Mouse (Mus musculus): Measurements from ENCODE around the gene Lrrc28.

Gene Lrrc28

GRCm38 (mm10) chr7:67593902-67594301 lies 51.2 kb downstream of the Lrrc28 start:
- DNase-seq (ENCODE audit: low read depth), result no peak

DNA sequence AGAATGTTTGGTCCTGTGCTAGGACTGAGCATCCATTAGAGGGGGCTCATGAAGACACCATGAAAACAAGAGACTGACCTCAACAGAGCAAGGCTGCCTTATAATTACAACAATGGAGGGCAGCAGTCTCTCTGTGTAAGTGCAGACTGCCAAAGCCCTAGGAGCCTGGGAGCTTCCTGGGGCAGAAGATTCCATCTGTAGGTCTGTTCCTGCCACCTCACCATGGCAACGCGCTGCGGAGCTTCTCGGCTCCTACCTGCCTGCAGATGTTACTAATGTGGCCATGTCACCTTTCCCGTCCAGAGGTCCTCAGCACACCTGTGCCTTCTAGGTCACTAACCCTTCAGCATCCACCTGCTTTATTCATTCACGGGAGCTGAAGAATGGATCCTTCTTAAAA lies 52.4 kb downstream of the Lrrc28 start:
- DNase-seq (ENCODE audit: low read depth), result no peak

GRCm38 (mm10) chr7:67588743-67589142 lies 56.3 kb downstream of the Lrrc28 start:
- no peak for DNase-seq (ENCODE audit: low read depth)

DNA sequence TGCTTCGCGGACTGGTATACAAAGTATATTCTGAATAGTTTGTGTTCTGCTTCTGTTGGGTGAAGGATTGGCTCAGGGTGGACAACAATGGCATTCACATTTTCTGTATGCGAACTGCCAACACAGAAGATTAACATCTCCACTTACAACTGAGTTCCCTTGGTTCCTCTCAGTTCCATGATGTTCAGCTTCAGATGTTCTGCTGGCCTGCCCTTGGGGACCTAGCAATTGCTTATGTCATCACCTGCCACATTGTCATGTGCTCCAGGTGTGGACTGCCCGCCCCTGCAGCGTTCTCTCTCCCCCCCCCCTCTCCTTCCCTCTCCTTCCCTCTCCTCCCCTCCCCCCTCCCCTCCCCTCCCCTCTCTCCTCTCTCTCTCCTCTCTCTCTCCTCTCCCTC lies 58.6 kb downstream of the Lrrc28 start:
- no peak for DNase-seq (ENCODE audit: low read depth)

DNA sequence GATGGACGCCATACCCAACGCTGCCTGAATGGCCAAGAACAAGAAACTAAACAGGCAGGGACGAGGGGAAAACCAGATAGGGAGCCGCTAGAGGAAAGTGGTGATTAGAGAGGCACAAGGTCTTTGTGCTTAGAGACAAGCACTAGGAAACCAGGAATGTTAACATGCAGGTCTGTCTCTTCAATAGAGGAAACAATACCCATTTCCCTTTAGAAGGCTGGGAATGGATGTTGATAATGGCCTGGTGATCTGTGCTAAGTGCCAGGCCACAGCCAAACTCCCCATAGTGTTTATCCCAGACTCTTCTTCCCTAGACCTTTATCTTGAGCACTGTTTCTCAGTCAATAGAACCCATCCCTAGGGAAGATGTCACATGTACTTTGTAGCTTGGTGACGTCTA lies 61.2 kb downstream of the Lrrc28 start:
- DNase-seq (ENCODE audit: low read depth), result no peak

DNA sequence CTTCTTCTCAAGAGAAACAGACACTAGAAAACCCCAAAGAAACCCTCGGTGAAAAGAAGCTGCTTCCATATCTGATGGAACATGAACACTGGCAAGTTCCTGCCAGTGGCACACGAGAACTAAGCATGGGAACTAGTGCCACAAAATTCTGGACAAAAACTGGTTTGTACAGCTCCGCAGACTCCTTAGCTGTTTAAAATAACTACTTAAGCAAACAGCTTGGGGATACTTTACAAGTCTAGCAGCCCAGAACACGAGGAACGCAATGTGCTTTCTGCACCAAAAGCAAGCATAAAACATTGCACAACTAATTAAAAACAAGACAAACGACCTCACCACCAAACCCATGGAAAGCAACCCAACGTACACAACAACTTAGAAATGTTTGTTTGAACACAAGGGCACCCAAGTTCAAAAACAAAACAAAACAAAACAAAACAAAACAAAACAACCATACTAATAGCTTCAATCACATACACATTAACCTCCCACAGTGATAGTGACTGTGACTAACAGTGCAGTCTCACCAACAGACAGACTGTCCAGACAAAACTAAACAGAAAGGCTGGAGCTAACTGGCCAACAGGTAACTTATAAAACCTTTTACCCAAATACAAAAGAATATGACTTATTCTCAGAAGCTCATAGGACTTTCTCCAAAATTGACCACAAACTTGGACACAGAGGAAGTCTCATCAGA lies 66.1 kb downstream of the Lrrc28 start:
- DNase-seq (ENCODE audit: low read depth), result no peak

- DNase-seq (ENCODE audit: low read depth), result no peak
Observed at GRCm38 (mm10) chr7:67578044-67578443, 67.0 kb downstream of the Lrrc28 start.

GRCm38 (mm10) chr7:67566510-67567237 lies 78.4 kb downstream of the Lrrc28 start:
- DNase-seq (ENCODE audit: low read depth), result no peak

GRCm38 (mm10) chr7:67565132-67565531 lies 79.9 kb downstream of the Lrrc28 start:
- DNase-seq (ENCODE audit: low read depth), result no peak

DNA sequence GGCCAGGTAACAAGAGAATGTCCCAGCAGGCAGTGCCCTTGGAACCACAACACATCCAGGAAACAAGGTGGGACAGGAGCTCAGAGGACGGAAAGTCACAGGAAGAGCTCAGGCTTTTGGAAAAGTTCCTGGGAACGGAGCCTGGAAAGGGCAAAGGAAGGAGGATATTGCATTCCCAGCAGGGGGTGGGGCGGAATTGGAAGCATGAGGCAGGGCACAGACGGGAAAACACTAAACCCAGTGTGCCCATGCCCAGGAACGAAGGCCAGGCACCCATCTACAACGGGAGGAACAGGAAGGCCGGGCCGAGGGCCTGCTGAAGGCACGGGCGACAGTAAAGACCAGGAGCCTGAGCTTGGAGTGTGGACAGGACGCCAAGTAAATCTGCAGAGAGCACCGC lies 82.9 kb downstream of the Lrrc28 start:
- no peak for DNase-seq (ENCODE audit: low read depth)

DNA sequence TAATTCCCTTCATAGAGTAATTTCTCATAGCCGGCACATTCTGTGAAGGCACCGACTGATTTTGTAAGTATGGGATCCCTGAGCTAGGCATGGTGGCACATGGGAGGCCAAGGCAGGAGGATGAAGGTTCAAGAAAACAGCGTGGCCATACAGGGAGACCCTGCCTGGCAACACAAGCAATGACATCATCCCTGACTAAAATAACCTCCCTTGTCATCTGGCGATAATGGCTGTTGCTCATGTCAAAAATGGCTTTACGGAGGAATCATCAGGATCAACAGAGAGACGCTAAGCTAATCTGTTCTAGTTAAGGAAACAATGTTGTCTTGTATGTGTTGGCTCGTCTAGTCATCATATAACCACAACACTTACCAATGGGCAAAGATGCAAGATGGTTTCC lies 85.6 kb downstream of the Lrrc28 start:
- no peak for DNase-seq (ENCODE audit: low read depth)

- no peak for DNase-seq (ENCODE audit: low read depth)
Observed at GRCm38 (mm10) chr7:67558230-67558629, 86.8 kb downstream of the Lrrc28 start.

DNA sequence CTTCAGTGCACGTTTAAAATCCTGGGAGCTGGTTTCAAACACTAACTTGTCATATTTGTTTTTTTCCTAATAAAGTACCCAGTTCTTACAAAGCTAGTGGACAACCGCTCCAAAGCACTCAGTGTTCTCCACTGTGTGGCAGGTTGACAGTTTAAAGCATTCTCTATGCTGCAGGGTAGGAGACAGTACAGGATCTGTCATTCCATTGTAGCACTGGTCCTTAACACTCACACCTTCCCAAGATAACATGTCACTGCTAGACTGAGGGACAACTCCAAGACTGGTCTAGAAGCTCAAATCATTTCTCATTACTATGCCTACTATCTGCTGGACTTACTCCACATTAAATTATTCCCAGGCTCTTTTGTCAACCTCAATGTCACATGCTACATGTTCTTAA lies 90.2 kb downstream of the Lrrc28 start:
- no peak for DNase-seq (ENCODE audit: low read depth)

GRCm38 (mm10) chr7:67551242-67551641 lies 93.8 kb downstream of the Lrrc28 start:
- no peak for DNase-seq (ENCODE audit: low read depth)

- peak; percentile 24 for DNase-seq (ENCODE audit: low read depth)
Observed at GRCm38 (mm10) chr7:67549073-67549561, 96.0 kb downstream of the Lrrc28 start.

DNA sequence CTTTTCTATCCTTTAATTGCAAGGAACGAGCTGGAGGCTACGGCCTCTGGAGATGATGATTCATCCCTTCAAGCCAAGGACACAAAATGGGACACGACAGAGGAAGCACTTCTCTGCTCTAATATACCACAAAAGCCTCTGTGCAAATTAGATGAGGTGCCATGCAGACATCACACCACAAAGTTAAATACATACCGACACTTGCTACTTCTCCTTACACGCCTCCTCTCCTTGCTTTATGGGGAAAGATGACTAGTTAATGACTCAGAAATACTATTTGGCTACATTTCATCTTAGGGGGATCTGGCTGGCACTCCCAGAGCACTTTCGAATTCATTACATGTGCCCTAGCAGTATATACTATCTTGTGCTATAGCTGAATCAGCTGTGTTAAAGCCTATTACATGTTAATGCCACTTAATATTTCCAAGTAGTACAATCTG lies 96.4 kb downstream of the Lrrc28 start:
- no peak for DNase-seq (ENCODE audit: low read depth)

- DNase-seq (ENCODE audit: low read depth), result no peak
Observed at GRCm38 (mm10) chr7:67546282-67546681, 98.8 kb downstream of the Lrrc28 start.

DNA sequence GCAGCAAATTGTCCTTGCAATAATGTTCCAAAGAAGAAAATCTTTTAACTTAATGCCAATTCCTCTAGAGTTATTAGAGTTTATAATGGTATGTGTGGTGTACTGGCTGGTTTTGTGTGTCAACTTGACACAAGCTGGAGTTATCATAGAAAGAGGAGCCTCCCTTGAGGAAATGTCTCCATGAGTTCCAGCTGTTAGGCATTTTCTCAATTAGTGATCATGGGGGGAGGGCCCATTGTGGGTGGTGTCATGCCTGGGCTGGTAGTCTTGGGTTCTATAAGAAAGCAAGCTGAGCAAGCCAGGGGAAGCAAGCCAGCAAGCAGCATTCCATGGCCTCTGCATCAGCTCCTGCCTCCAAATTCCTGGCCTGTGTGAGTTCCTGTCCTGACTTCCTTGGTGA lies 100.5 kb downstream of the Lrrc28 start:
- no peak for DNase-seq (ENCODE audit: low read depth)

DNA sequence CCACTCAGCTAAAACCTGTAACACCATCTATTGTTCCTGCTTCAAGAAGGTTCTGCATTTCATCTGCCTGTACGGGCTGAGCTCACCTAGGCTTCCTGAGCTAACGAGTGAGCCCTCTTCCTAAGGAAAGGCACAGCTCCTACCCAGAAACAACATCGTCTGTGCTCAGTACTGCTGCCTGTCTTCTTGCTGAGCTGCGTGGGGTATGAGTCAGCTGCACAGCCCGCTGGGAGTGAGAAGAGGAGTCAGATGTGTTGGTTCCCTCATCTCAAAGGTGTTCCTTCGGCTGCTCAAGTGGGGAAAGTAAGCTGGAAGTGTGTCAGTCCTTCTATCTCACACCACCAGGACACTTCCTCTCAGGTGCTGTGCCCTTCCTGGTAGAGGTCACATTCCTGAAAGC lies 101.4 kb downstream of the Lrrc28 start:
- no peak for DNase-seq (ENCODE audit: low read depth)

DNA sequence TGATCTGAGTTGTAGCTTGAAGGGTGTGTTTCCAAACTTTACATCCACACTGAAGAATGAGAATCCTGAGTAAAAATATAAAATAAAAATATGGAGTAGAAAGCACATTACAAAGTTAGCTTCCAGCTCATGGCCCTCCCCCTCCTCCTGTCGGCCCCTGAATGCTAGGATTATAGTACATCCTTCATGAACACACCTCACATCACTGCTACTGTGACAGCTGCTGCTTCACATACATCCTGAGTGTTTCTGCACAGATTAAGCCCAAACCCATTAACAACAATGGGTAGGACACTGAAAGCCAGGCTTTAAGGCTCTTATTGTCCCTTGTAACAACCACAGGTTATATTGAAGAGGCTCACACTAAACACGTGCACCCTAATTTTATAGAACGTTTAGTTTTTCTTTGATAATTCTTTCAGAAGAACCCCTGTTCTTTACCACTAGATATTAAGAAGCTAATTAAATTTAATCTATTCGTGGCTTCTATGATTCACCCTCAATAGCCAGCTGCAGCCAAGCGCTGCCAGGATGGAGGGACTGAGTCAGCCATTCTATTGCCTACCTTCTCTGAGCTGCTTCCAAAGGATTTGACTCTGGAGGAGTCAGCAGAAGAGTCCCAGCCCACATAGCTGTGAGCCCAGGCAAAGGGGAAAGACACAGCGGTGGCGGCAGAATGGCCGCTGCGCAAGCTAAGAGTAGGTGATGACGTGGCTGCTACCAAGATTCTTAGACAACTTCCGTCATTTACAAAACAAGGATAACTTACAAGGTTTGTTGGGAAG lies 108.3 kb downstream of the Lrrc28 start:
- no peak for DNase-seq (ENCODE audit: low read depth)

DNA sequence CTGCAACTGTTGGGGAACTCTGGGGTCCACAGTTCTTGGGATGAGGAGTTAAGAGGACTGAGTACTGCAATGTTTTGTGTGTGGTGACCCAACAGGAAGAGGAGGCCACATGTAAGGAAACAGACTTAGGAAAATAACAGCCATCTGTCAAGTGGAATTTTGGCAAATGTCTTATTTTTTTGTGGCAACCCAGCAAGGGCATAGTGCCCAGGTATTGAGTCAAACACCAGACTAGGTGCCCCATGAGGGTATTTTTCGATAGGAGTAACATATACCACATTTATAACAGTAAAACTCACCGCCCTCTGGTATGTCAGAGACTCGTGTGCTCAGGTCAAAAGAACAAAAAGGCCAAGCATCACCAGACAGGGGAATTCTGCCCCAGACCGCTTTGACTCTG lies 109.1 kb downstream of the Lrrc28 start:
- DNase-seq (ENCODE audit: low read depth), result no peak

GRCm38 (mm10) chr7:67530981-67531380 lies 114.1 kb downstream of the Lrrc28 start:
- DNase-seq (ENCODE audit: low read depth), result no peak

GRCm38 (mm10) chr7:67529381-67529780 lies 115.7 kb downstream of the Lrrc28 start:
- no peak for DNase-seq (ENCODE audit: low read depth)

All from naive thymus-derived CD4-positive, alpha-beta T cell, adult 2 months (primary cell).